Mouse (Mus musculus): ENCODE measurements around the gene Olfr324.

- TF ChIP-seq CTCF (IDR thresholded peaks at IDR 0.05; ENCODE audit: extremely low read depth, insufficient read length, insufficient replicate concordance, low read depth, low read length): no peak
- no peak for TF ChIP-seq POLR2A (IDR thresholded peaks at IDR 0.05; ENCODE audit: low read depth, low read length)
Measured at GRCm38 (mm10) chr11:58604688-58605087, 9.8 kb downstream of the Olfr324 start.

Data from small intestine, adult 2 months (tissue).